Mouse (Mus musculus) heart, postnatal 36 days (tissue): ENCODE measurements around the gene Hlx. TPM values are rescaled to one million over a fixed set of nuclear protein-coding genes. Genes with fewer than 3 reads are reported as not detected.

ENCODE experiments used
- DNase-seq, 2 experiments: peaks; one replicate each; pipeline ENCODE4 v3.0.0; 2021 to 2022
- intact Hi-C: fragments of 180-260 bp; cut with DNase I; formaldehyde crosslinking; loops from one replicate; pipeline ENCODE4 v1.15.1; 2025
- total RNA-seq, 2 experiments: library from RNA; stranded (reverse); gene quantifications; 2 replicates each; pipeline ENCODE4 v1.2.3; 2021

The Hlx gene
- 10 to 100 TPM in 1 of 2 experiments, 1 to 10 TPM in 1; 9.9 to 14.5 TPM for total RNA-seq

DNA sequence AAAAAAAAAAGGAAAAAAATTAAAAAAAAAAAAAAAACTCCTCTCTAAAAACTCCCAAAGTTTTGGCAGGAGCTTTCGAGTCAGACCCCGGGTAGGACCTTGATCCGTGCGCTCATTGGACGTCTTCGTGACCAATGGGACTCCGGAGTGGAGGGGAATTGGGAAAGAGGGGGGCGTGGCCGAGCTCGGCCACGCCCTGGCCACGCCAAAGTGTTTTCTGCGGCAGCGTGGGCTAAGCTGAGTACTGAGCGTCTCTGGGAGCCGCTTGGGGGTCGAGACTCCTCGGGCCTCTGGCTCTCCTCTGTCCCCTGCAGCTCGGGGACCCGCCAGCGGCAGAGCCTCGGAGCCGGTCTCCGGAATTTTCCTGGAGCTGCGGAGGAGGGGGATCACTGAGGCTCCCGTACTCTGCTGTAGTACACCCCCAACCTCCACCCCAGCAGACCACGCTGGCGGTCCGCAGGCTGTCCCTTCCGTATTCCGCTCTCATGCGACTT, at the start of gene Hlx:
Gene Hlx (minus strand): TSS at position 64 of the 494 bp plus-strand sequence.
- intact Hi-C loops: no loop called here
- peak; percentile 73 to 75 for DNase-seq

DNA sequence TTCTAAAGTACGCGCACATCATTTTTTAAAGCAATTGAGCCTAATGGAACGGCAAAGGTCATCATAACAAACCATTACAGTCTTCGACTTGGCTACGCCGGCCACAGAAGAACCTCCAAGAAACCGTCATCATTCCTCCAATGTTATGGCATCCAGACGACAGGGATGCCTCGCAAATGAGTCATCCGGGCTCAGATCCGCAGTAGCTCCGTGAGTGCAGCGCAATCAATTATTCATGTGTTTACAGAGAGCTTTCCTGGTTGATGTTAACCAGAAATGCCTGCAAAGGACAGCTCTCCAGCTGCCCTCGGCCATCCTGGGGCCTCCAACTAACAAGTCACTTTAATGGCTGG, 49.7 kb upstream of the Hlx start:
- no peak for DNase-seq
- intact Hi-C loops: no loop called here

DNA sequence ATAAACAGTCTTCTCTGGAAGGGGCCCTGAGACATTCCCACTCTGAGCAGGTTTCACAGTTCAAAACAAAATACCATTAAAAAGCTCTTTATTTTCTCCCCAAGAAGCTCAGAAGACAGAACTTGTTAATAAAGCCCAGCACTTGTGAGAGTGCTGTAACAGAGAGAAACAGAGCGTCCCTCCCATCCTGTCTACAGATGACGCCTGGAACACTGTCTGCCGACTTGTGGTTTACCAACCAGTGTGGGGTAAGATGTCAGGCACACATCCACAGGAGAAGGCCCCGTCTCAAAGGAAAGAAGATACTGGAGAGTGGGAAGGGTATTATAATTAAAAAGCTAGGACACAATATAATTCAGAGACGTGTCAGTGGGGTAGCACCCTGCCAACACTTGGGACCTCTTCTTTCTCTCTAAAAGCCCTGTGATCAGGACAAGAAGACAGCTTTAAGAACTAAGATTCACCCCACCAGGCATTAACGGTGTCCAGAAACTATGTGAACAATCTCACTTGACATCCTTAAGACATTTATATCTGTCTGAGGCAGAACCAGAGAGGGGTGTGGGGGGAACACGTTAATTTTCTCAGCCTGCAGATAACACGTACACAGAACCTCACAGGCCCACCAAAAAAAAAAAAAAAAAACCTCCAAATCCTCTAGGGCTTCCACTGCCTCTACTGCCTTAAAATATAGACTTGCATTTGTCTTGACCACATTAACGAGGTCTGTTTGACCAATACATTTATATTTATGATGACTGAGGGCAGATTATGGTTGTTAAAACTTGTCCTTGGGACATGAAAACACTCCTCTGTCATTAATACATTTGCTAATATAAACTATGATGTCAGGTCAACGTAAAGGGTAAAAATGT, 49.1 kb upstream of the Hlx start:
- intact Hi-C loops: no loop called here
- DNase-seq: no peak

DNA sequence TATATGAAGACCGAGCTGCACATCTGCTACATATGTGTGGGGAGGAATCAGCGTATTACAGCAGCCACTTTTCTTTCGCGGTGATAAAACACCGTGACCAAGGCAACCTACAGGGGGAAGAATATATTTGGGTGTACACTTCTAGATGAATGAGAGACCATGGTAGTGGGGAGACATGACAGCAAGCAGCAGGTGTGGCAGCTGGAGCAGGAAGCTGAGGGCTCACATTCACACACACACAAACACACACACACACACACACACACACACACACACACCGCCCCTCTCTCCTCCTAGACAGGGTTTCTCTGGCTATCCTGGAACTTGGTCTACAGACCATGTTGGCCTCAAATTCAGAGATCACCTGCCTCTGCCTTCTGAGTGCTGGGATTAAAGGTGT, 45.7 kb upstream of the Hlx start:
- no peak for DNase-seq
- intact Hi-C loops: no loop called here

DNA sequence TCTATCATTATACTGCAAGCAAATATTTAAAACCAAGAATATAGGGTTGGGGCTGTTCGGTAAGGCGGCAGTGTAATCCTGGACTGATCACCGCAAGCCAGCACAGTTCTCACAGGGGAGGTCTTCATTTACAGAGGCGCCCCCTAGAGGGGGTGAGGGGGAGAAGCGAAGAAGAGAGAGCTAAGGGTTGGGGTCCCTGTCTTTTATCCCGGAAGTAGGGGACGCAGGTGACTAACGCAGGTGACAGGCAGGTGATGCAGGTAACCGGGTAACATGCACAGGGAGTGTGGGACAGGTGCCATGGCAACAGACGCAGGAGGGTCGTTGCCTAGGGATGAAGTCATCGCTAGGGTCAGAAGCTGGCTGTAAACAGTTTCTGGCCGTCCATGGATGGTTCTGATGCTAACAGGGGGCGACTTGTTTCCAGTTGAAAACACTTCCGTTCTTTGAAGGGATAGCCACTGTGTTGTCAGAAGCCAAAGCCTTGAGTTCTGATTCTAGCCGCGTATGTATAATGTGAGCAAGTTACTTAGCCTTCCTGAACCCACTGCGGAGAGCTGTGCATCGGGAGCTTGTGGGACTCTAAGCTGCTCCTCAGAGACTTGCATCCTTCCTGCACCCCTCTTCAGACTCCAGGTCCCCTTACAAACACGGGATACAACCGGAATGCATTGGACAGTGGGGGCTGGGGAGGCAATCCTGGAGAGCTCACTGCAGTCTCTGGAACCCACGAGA, 44.8 kb upstream of the Hlx start:
- intact Hi-C loops: no loop called here
- no peak for DNase-seq

DNA sequence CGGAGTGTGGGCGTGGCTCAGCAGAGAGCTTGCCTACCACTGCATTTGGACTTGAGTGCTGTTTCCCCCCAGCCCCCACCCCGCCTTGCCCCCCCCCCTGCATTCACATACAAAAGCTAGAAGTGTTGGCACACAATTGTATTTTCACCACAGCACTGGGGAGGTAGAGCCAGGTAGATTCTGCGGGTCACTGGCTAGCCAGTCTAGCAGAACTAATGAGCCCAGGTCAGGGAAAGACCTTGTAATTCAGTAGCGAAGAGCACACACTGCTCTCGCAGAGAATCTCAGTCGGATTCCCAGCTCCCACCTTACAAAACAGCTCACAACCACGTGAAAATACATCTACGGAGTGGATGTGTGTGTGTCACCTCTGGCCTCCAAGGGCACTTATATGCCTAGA, 42.9 kb upstream of the Hlx start:
- DNase-seq: no peak
- intact Hi-C loops: no loop called here

DNA sequence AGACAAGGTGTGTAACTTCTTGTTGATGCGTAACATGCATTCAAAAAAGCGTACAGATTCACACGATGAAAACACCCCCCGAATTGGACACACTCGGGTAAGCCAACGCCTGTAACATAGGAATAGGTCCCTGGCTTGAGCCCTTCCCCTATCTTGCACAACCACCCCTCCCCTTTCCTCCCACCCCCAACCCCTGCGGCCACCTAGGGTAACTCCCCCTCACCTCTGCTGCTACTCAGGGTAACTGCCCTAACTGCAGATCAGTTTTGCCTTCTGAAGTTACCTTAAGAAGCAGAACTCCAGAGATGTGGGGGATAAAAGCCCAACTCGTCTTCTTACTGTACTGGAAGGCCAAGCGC, 39.5 kb upstream of the Hlx start:
- intact Hi-C loops: loop anchor here (1.0 to 2.0 kb wide), 4 partner anchors 23 to 506 kb away; no protein-coding TSS in a partner anchor

DNA sequence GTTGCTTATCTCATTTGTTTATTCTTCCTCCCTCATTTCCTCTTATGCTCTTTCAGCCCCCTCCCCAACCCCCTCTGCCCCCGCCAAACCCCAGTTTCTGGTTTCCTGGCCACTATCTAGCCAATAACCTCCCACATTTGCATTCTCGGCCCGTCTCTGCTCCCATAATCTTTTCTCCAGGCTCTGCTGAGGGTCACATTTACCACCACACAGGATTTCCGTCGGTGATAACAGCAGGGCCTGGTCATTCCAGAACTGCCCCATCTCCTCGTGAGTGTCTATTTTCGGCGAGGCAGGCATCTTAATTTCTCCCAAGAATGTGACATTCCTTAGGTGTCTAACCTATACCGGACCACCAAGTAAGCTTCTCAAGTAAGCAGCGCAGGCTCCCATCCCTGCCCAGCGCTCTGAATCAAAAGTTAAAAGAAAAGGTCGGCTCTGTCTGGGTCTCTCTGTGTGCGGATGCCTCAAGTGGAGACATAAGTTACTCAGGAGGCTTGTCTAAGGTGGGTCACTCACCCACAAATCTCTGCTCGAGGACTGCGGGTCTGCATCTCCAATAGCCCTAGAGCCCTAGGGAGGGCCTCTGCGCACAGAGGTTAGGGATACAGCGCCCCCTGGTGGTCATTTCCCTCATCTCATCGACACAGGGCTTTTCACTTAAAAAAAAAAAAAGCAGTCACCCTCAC, 38.9 kb upstream of the Hlx start:
- intact Hi-C loops: loop anchor here (1.0 to 2.0 kb wide), 4 partner anchors 23 to 505 kb away; no protein-coding TSS in a partner anchor
- peak; percentile 86 to 93 for DNase-seq

More for the DNA sequence above, 39.5 kb upstream of the Hlx start:
- DNase-seq: no peak

DNA sequence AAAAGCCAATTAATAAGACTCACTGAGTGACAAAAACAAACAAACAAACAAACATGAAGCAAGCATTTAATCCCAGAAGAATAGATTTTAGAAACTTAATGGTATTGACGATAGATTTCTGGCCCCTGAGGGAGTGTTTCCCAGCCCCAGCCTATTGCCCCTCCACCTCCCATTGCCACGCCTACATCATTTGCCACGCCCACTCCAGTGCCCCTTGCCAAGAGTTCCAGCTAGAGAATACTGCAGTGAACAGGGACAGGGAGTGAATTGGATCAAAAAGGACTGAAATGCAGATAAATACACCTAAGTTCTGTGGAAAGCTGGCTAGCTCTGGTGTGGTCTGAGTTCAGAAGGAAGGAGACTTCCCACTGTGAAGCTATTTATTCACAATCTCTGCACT, 31.4 kb upstream of the Hlx start:
- no peak for DNase-seq
- intact Hi-C loops: no loop called here

DNA sequence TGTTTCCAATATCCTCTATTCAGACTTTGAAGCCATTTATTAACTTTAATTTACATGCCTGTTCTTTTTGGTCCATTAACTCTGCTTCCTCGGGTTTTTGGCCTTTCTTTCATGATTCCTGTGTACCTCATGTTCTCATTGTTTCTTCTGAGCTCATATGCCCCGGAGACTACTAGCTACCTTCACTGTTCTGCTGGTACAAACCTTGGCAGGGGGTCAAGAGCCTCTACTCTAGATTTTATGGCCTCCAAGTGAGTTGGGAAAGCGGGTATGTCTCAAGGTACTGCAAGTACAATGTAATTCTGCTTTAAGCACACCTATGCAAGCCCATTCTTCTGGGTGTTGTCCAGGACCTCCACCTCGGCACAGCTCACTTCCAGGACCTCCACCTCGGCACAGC, 30.5 kb upstream of the Hlx start:
- intact Hi-C loops: no loop called here

DNA sequence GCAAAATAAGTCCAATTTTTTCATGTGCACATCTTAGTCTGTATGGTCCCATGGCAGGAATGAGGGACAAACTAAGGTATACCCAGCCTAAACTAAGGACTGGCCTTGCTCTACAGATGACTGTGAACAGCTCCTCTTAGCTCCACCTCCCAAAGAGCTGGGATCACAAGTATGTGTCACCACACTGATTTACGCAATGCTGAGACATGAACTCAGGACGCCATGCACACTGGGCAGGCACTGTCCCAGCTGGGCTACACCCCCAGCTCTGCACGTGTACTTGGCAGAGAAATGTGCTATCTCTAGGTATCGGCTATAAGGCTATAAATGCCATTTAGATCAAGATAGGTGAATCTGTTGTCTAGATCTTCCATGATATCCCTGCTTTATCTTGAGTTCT, 29.6 kb upstream of the Hlx start:
- DNase-seq: no peak
- intact Hi-C loops: no loop called here

More for the DNA sequence above, 30.5 kb upstream of the Hlx start:
- no peak for DNase-seq

DNA sequence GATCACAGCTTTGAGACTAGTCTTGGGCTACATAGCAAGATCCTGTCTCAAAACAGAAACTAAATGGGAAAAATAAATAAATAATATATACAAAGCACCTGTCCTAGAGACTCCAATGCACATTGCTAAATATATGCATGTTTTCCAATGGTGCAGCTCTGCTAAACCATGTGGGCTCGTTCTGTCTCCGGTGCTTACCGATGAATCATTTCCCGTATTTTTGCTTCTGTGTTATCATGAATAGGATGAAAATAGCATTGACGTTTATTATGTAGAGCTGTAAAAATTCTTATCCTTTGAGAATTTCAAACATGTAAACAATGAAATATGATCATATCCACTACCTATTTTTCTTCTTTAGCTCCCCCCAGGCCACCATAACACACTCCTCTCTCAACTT, 20.3 kb upstream of the Hlx start:
- intact Hi-C loops: no loop called here

DNA sequence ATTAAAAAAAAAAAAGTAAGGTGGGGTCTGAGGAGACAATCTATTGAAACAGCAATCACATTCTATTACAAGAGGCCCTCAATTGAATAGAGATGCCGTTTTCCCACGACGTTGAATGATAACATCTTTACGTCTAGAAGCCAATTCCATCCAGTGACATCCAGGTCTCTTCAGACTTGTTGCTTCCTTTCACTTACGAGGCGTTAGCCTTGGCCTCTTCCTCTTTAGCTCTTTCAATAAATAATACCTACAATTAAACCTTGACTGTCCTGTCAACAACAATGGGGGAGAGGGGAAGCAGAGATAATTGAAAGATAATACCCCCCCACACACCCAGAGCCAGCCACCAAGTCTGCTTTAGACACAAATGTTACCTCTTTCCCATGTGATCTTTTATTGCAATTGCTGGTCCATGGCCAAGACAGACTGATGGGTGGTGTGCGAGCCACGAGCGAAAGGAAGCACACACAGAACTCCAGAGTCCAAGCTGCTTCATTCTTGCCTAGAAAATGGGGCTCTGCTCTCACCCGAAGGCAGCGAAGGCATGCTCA, 17.8 kb upstream of the Hlx start:
- DNase-seq: no peak
- intact Hi-C loops: no loop called here

More for the DNA sequence above, 20.3 kb upstream of the Hlx start:
- DNase-seq: no peak

DNA sequence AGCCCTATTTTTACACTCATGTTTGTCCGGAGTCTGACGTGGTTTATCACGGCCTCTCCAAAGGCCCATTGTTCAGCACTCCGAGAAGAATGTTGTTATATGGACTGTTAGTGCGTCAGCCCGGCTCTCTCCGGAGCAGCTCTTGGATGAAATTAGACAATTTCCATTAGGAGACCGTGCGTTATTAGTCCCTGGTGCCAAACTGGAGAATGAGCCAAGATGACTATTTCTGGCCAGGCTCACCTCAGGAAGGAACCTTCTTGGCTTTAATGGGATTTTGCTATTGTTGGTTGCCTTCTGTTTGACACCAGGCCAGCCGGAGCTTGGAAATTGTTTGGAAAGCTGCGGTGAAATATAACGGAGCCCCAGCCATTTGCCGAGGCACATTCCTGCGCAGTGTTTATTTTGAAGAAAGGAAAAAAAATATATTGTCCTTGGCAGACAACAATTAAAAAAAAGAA, 16.3 kb upstream of the Hlx start:
- intact Hi-C loops: loop anchor here (2.0 kb wide), 1 partner anchor 22 kb away; no protein-coding TSS in a partner anchor
- DNase-seq: peak; percentile 56 to 71

DNA sequence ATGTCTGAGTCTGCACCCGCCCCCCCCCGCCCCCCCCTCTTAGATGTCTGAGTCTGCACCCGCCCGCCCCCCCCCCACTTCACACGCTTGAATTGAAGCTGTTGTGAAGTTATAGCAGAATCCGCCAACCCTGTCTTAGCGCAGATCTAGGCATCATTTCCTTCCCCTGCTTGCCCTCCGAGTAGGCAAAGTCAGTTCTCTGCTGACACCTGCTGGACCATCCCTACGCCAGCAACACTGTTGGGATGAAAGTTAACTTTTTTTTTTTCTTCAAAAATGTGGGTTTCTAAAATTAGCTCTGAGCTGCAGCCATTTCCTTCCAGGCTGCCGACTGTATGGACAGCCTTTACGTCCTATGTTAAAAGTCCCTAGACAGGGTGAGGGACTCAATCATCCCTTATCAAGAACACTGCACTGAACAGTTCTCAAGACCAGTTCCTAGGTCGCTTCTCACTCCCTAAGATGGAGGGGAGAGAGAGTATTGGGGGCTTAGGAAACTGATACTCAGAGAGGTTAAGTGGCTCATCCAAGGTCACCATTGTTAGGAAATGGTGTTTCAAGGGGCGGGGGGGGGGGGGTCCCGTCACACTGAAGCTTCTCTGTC, 5.6 kb upstream of the Hlx start:
- intact Hi-C loops: loop anchor here (1.0 to 5.0 kb wide), 6 partner anchors 33 to 476 kb away; no protein-coding TSS in a partner anchor
- peak; percentile 61 to 69 for DNase-seq

DNA sequence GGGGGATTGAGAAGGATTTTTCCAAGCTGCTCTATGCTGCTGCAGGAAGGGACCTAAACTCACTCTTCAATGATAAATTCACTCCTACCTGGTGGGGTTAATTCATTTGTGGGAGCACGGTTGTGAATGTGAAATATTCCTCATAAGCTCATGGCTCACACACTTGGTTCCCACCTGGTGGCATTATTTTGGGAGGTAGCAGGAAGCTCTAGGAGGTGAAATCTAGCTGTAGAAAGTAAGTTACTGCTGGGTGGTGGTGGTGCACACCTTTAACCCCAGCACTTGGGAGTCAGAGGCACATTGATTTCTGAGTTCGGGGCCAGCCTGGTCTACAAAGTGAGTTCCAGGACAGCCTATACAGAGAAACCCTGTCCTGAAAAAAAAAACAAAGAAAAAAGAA, 4.8 kb upstream of the Hlx start:
- intact Hi-C loops: loop anchor here (5.0 kb wide), 2 partner anchors 340 to 360 kb away; no protein-coding TSS in a partner anchor
- DNase-seq: no peak

DNA sequence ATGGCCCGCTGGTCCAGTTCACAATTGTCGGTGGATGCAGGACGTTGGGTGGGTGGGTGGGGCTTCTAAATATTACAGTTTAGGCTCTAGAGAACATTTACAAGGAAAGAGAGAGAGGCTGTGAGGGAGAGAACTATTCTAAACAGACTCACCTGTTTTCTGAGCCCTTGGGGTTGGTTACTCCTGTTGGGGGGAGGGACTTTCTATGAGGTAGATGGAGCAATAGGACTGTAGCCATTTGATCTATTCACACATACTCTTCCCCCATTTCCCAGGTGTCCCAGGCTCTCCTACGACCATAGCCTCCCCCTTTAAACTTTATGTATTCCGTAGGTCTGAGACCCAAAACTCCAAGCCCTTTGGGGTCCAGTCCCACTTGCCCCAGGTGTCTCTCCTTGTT, 3.8 kb upstream of the Hlx start:
- DNase-seq: no peak
- intact Hi-C loops: loop anchor here (5.0 kb wide), 2 partner anchors 339 to 359 kb away; no protein-coding TSS in a partner anchor

DNA sequence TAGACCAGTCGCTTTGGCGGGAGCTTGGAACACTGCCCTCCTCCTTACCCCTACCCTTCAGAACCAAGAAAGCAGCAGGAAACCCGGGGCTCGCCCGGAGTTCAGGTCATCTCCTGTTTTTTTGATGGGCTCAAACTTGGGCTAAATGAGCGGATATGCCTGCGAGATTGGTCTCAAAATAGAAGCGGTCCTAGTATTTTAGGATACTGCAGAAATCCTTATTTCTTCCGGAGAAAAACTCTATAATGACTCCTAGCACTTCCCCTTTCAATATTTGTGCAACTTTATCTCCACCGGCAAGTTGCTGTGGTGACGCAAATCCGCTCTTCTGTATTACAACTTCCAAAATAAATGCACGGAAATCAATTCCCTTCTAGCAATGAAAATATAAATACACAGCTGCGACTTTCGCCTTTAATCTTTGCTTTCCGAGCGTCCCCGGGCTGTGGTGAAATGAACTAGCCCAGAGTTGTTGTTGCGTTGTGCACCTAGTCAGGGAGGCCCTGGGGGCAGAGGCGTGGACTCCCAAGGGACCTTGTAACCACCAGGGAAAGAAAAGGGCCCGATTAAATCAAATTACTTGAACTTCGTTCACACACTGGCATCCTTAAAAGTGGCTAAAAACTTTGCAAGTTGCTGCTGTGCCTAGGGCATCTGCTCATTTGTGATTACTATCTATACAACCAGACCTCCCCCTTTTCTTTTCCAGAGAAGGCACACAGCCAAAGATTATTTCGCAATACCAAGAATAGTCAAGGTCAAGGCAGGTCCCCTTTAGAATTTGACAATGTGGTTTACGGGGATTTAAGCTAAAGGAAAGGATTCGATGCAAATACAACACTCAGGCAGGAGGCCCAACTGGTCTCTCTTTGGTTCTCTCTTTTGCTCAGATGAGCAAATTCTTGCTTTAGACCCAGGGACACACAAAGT, 2.8 kb upstream of the Hlx start:
- intact Hi-C loops: loop anchor here (2.0 to 5.0 kb wide), 4 partner anchors 264 to 446 kb away; no protein-coding TSS in a partner anchor
- peak; percentile 53 to 56 for DNase-seq
